Mouse (Mus musculus) cerebellum, adult 9-11 months (tissue): ENCODE data around the gene Atp6v0c.

Experiments used
- DNase-seq: peaks from one replicate; pipeline ENCODE4 v3.0.0; 2022

Gene Atp6v0c

GRCm38 (mm10) chr17:24169317-24170065 lies at the start of gene Atp6v0c:
Gene Atp6v0c (minus strand): TSS chr17:24169702.
- DNase-seq, result peak; percentile 97

GRCm38 (mm10) chr17:24216836-24217235 lies 47.3 kb upstream of the Atp6v0c start:
- DNase-seq, result no peak

GRCm38 (mm10) chr17:24213186-24213585 lies 43.7 kb upstream of the Atp6v0c start:
- no peak for DNase-seq

- no peak for DNase-seq
These were observed 43.0 kb upstream of the Atp6v0c start for GRCm38 (mm10) chr17:24212441-24213018.

GRCm38 (mm10) chr17:24211631-24212440 lies 42.3 kb upstream of the Atp6v0c start:
- peak; percentile 88 for DNase-seq

GRCm38 (mm10) chr17:24210591-24210990 lies 41.1 kb upstream of the Atp6v0c start:
- DNase-seq, result peak; percentile 45

GRCm38 (mm10) chr17:24209916-24210240 lies 40.4 kb upstream of the Atp6v0c start:
- DNase-seq, result no peak

GRCm38 (mm10) chr17:24209043-24209915 lies 39.8 kb upstream of the Atp6v0c start, which contains the start of gene Ntn3:
Gene Ntn3 (minus strand): TSS chr17:24209531.
- DNase-seq, result peak; percentile 76

- peak; percentile 63 for DNase-seq
These were observed 39.1 kb upstream of the Atp6v0c start for GRCm38 (mm10) chr17:24208641-24209042.

- DNase-seq, result peak; percentile 69
These were observed 38.5 kb upstream of the Atp6v0c start for GRCm38 (mm10) chr17:24207768-24208640.

- DNase-seq, result peak; percentile 75
These were observed 37.2 kb upstream of the Atp6v0c start for GRCm38 (mm10) chr17:24206451-24207351.

GRCm38 (mm10) chr17:24205908-24206361 lies 36.4 kb upstream of the Atp6v0c start:
- DNase-seq, result no peak

- peak; percentile 97 for DNase-seq
These were observed 35.9 kb upstream of the Atp6v0c start, which contains the start of gene Tbc1d24 for GRCm38 (mm10) chr17:24205284-24205888. Gene Tbc1d24 (minus strand): TSS chr17:24205562.

GRCm38 (mm10) chr17:24204846-24205245 lies 35.3 kb upstream of the Atp6v0c start:
- peak; percentile 69 for DNase-seq

- DNase-seq, result peak; percentile 25
These were observed 34.4 kb upstream of the Atp6v0c start for GRCm38 (mm10) chr17:24203611-24204534.

GRCm38 (mm10) chr17:24203068-24203467 lies 33.6 kb upstream of the Atp6v0c start:
- DNase-seq, result no peak

GRCm38 (mm10) chr17:24201092-24201491 lies 31.6 kb upstream of the Atp6v0c start:
- DNase-seq, result no peak

GRCm38 (mm10) chr17:24199741-24200140 lies 30.2 kb upstream of the Atp6v0c start:
- peak; percentile 60 for DNase-seq

- peak; percentile 77 for DNase-seq
These were observed 29.8 kb upstream of the Atp6v0c start for GRCm38 (mm10) chr17:24199252-24199651.
